In the genomic region with DNA sequence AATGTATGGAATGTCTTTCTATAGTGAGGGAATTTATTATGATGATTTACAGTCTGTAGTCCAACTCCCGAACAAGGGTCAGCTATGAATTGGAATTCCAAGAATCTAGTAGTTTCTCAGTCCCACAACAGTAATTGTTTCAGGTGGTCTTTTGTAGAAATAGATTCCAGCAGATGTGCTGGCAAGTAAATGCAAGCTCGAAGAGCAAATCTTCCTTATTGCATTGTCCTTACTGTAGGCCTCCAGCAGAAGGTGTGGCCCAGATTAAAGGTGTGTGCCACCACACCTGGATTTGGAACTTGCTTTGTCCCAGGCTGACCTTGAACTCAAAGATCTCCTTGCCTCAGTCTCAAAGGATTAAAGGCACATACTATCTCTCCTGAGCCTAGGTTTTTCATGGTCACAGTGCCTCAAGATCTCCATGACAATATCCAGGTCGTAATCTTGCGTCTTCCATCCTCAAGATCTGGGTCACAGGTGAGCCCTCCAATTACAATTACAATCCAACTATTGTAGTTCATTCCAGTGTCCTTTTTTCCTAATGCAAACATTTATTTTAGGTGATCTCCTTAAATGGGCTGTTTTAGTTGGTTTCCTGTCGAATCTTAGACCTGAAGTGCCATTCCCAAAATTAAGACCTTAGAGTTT, we compare ENCODE assay signal across 23 mouse cellular contexts.
"Had no signal": no experiment of that assay in that cellular context is flagged by ENCODE, and none has a peak within 500 bp of the region (broad histone marks: within the 10 kb centered on the region; RNA-seq: fewer than 3 reads in every experiment).

No protein-coding gene starts in this region.

- H3K9ac ChIP-seq: heart, embryonic 12.5 days; hindbrain, embryonic 13.5 days; hindbrain, embryonic 15.5 days; kidney, embryonic 15.5 days; liver, embryonic 13.5 days; liver, embryonic 15.5 days; liver, postnatal 0 days had no signal

- ATAC-seq: hindbrain, postnatal 0 days; intestine, embryonic 16.5 days; liver, postnatal 0 days had no signal

- H3K4me3 ChIP-seq: heart, embryonic 10.5 days; heart, embryonic 12.5 days; hindbrain, embryonic 13.5 days; hindbrain, embryonic 15.5 days; kidney, embryonic 15.5 days; left cerebral cortex, adult 2 months; liver, embryonic 13.5 days; liver, embryonic 15.5 days had no signal

- H3K9me3 ChIP-seq: heart, embryonic 10.5 days; heart, embryonic 12.5 days; hindbrain, embryonic 13.5 days; hindbrain, embryonic 15.5 days; kidney, embryonic 15.5 days; liver, embryonic 13.5 days; liver, embryonic 15.5 days had no signal

- H3K4me1 ChIP-seq: liver, embryonic 15.5 days had no signal

- H3K27me3 ChIP-seq: heart, embryonic 12.5 days; hindbrain, embryonic 13.5 days; hindbrain, embryonic 15.5 days; kidney, embryonic 15.5 days; liver, embryonic 13.5 days; liver, embryonic 15.5 days had no signal

- H3K36me3 ChIP-seq: heart, embryonic 10.5 days; heart, embryonic 12.5 days; hindbrain, embryonic 13.5 days; hindbrain, embryonic 15.5 days; kidney, embryonic 15.5 days; liver, embryonic 13.5 days; liver, embryonic 15.5 days had no signal

- DNase-seq: gastrocnemius, postnatal 14 days; gastrocnemius, postnatal 36 days; heart, adult 18-20 months; heart, postnatal 10 days; kidney, adult 11 months; kidney, adult 2 months; kidney, adult 9 months; kidney, postnatal 14 days; kidney, postnatal 36 days; layer of hippocampus, adult 9-11 months; liver; liver, embryonic 13.5 days; liver, postnatal 0 days had no signal

- H3K27ac ChIP-seq: heart, embryonic 10.5 days; hindbrain, embryonic 13.5 days; hindbrain, embryonic 15.5 days; hindbrain, postnatal 0 days; kidney, embryonic 15.5 days; kidney, postnatal 0 days; left cerebral cortex, adult 2 months; liver, embryonic 13.5 days; liver, embryonic 15.5 days had no signal

- H3K4me2 ChIP-seq: heart, embryonic 12.5 days; hindbrain, embryonic 13.5 days; hindbrain, embryonic 15.5 days; kidney, embryonic 15.5 days; liver, embryonic 13.5 days; liver, embryonic 15.5 days had no signal
